Mouse (Mus musculus) heart, adult 8-10 months (tissue): ENCODE measurements around the gene Morn1. TPM values are rescaled to one million over a fixed set of nuclear protein-coding genes. Genes with fewer than 3 reads are reported as not detected.

Source experiments
- DNase-seq: peaks from one replicate; pipeline ENCODE4 v3.0.0; 2022; ENCODE audit warnings: low spot score
- total RNA-seq, 4 experiments: library from RNA; stranded (reverse); gene quantifications; 2 replicates each; pipeline ENCODE4 v1.2.4; 2022

The Morn1 gene
- total RNA-seq, 4 experiments from 2014 or later: 0.60 to 4.4 (median 1.8) TPM

DNA sequence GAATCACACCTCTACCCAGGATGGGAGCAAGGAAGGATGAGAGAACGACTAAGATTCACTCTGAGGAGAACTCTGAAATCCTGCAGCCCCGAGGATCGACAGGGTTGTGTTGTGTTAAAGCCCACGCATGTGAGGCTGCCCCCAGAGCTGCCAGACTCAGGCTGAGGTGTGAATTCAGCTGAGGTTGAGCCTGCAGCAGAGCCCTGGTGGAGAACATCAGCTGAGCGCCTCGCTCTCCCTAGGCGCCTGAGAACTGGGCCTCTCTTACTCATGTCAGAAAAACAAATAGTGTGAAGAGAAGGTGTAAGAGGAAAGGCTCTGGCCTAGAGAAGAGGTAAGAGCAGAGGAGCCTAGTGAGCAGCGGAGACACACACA lies 72.2 kb downstream of the Morn1 start:
- DNase-seq: no peak

DNA sequence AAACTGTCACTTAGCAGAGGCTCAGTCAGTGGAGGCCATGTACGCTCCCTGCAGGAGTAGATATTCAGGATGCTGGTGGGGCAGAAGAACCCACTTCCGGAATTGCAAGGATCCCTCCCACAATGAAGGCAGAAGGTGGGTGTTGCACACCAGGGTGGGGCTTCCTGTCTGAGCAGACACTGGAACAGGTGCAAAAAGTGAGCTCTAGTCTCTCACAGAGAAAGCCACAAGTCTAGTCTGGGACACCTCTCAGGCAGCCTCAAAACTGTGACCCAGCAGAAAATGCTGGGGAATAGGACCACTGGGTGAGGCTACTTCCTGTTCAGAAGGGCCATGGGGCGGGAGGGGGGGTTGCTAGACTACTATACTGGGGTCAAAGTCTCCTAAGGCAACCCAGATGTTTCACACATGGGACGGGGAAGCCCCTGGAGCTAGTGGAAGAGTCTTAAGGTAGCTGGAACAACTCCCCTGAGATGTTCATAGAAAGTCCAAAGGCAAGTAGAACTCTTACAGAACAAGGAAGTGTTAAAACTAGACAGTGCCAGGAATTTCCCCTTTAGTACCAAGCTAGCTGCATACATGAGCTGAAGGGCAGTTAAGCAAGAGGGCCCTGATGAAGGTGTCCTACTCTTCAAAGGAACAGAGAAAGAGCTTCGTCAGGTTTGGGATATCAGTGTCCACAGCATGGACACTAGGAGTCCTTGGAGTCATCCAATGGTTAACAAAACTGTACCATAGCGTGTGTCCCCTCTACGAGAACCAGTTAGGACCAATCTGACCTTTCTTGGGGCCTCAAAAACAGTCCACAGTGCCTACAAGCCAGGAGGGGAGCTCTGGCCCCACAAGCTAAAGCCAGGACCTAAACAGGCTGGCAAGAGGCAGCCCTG lies 76.3 kb downstream of the Morn1 start:
- DNase-seq: no peak

DNA sequence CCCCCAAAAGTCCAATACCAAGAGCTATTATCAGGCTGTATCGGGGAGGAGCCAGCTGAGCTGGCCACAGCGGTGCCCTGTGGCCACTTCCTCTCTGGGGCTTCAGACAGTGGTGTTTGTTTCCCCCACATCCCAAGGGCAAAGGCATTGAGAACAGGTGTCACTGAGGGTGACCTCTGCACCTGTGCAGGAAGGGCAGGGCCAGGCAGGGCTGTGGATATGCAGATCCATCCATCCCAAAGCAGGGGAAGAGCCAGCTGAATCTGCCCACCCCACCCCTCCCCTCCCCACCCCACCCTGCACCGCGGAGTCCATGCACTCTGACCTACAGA lies 76.9 kb downstream of the Morn1 start:
- no peak for DNase-seq

DNA sequence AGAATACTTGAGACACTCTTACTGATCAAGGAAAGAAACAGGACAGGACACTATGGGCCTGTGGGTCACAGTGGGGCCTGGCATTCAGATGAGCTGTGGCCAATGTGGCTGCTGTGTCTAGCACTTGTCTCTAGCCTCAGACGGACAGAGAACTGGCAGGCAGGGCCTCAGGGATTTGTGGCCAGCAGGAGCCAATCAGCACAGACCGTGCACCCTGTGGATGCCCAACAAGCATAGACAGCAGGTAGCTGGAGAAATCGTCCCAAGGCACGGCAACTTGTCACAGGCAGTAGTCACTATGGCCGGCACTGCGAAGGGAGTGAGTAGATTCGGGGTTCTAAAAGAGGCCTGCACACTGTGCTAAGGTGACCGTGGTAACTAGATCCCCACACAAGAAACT lies 77.3 kb downstream of the Morn1 start:
- DNase-seq: no peak

DNA sequence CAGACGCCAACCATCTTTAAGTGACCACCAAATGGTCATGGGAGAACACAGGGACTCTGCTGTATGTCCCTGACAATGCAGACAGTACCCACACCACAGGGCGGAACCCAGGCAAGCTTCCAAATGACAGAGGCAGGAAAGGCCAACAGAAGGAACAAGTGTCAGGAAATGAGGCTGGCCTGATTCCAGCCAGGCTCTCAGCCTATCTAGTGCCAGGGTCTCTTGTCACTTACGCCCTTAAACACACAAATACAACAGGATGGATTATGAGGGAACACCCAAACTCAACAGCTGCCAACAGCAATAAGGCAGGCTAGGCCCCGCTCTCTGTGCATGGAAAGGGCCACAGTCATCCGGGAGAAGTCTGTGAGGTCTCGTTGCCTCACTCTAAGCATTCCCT lies 78.2 kb downstream of the Morn1 start:
- DNase-seq: peak; percentile 86

DNA sequence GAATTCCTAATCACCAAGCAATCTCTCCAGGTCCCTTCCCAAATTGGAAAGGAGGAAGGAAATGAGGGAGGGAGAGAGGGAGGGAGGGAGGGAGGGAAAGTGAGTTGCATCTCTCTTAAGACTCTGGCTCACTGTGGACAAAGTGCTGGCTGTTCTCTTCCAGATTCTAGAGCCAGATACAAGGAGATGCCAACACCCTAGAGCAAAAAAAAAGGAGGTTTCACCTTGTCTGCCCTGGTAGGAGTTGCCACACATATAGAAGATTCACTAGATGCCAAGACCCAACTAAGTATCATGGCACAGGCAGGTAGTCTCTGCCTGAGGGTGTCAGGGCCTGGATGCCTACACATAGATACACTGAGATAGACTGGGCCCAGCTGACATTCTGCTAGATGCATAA lies 79.5 kb downstream of the Morn1 start:
- DNase-seq: no peak

DNA sequence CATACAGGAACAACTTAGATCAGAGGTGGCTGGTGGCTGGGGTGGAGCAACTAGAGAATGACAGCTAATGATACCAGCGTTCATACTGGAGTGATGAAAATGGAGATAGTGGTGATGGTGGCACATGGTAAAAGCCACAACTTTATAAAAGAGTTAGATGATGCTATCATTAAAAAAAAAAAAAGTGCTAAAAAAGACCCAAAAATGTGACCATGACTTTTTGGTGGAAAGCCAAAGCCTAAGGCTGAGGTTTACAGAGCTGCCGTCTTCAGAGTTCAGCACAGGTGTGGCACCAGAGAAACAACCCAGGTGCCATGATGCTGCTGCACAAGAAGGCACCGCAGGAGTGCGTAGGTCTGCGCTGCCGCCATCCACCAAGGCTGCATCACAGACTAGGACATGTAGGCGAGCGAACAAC lies 82.5 kb downstream of the Morn1 start:
- DNase-seq: no peak

DNA sequence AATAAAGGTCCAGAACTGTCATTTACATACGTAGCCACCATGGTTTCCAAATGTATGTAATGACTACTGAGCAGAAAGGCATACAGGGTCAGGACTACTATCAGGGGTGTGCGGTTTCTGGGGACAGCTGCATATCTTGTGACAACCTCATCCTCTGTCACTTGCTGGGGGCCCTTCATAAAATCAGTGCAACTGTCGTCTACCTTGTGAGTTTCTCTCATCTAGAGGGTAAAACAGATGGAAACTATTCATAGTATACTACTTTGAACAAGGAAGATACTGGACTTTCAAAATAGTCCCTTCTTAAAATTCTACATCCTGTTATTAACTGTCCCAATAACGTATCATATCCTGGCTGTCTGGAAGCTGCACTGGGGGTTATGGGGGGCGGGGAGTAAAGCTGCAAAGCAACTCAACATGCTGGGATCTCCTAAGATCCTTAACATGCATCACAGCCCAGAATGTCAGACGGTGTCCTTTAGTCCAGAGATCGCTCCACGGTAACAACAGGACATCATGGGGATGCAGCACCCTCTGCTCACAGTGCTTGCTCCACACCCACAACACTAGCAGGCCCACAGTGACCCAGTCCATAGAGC lies 84.3 kb downstream of the Morn1 start:
- DNase-seq: no peak

DNA sequence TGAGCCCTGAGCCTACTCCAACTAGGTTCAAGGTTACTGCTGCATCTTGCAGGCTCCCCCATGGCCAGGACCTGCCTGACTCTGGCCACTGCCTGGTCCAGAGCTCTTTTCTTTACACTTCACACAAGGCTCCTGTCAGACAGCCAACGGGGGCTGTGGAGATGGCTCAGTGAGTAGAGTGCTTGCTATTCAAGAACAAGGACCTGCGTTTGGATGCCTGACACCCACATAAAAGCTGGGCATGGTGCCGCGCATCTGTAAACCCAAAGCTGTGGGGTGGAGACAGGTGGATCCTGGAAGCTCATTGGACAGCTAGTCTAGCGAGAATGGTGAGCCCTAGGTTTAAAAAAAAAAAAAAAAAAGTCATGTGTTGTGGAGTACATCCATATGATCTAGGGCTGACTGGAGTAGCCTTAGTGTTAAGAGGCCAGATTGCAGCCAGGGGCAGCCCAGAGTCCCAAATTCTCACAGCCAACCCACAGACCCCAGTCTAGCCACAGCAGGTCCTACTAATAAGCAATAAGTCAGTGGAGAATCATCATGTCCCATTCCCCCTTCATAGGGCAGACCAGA lies 85.7 kb downstream of the Morn1 start:
- DNase-seq: no peak

DNA sequence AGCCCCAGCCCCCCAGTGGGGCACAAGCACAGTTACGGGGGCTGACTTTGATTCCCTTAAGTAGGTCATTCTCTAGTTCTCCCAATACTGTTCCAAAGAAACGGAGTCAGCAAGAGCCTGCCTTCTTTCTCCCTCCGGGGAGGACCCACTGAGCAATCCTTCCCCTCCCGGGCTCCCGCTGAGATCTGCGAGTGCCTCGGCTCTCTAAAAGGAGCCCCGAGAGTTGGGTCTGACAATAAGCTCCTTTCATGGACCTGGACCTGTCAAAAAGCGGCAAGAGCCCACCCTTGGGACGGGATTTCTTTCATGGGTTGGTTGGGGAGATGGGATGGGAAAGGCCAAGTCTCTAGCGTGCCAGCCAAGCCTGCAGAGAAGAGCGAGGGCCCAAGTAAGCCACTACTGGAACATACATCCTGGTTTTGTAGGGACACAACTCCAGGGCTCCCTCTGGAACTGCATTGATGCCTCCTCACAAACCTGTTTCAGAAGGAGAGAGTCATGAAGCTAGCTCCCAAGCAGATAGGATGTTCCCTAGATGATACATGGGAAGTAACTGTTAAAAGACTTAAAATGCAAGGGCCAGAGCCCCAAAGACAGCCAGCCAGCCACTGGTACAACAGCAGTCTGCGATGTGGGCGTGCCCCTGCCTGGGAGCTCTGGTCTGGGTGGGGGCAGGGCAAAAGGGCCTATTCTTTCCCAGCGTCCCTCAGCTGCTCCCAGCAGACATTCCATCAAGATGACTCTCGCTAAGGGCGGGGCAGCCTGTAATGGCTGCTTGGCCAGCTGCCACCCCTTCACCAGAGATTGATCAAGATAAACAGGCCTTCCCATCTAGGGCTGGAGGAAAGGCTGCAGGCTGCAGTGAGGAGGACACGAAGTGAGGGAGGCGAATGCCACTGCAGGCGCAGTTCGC lies 86.8 kb downstream of the Morn1 start:
- peak; percentile 91 for DNase-seq

DNA sequence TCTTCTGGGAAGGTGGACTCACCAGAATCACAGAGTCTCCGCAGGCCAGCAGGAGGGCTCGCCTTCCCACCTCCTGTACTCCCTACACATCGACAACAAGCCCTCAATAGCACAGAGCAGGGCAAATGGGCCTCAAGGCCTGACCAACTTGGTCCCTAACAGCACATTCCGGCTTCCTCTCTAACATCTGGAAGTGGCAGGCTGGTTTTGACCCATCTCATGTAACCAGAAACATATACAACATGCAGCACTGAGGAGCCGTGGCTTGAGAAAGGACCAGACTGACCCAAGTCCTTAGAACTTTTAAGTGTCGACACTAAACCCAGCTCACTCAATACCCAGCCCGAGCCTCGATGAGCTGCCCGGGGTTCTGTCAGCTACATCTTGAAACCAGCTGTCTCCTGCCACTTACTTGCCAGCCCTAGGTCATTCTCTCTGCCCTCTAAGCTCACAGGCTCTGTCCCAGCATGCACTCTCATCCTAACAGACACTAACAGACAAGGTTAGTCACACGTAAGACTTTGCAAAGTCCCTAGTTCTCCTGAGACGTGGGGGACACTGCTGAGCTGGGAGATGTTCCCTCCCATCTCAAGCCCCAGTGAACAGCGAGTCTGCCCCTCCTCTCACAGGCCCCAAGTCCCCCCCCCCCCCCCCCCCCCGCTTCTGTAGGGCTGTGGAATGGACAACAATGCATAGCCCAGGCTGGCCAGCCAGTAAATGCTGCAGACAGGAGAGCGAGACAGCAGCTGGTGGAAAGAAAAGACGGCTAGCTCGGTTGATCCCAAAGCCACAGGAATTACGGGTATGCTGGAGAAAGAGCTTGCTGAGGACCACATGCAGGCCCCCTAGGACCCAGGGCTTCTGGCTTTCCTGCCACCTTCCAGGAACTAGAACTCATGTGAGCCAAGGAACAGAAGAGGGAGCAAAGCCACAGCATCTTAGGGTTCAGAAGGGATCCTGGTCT lies 87.7 kb downstream of the Morn1 start:
- DNase-seq: no peak

DNA sequence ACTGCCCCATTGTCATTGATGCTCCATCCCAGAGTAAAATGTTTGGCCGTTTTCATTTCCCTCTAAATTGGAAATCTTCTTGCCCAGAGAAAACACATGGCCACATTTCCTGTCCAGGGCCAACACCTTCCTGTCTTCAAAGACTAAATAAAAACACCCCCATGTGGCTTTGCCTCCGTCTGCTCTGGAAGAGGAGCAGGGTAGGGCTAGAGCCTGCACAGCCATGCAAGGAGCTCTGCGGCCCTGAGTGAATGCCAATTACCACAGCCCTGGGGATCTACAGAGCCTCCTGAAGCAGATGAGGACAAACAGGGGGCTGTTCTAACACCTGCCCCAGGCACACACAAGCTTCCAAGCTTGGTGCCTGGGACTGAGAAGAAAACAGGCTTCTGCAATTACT lies 89.8 kb downstream of the Morn1 start:
- DNase-seq: no peak

DNA sequence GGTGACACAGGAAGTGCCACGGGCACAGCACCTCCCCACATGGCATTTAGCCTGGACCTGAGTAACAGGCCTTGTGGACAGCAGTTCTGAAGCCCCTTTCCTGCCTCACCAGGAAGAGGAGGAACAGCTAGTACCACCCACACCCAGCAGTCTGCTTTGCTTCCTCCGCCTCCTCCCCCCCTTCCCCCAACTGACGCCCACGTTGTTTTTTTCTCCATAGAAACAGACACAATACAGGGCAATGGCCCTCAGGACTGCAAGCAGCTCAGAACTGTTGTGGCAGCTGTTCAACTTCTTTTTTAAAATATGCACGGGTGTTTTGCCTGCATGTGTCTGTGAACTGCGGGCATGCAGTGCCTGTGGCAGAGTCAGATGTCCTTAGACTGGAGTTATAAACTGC lies 91.9 kb downstream of the Morn1 start:
- peak; percentile 87 for DNase-seq

DNA sequence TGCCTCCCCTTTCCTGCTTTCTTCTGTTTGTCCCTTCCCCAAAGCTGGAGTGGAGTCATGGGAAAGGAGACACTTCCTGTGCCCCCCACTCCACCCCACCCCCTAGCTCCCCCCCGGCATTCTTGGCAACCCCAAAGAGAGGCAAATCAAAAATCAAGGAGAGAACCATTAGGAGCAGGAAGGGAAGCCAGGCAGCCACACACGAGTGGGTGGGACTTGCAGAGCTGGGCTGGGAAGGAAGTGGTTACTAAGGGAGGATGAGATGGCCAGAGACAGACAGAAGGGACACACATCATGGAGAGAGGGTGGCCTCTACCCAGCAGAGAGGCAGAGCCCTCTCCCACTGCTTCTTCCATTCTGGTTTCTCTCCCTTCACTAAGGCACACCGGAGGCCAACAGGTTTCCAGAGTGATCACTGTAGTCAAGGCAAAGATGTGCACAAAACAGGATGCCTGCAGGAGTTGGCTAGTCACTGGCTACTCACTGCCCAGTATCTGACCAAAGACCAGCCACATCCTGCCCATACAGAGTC lies 92.7 kb downstream of the Morn1 start:
- DNase-seq: peak; percentile 60

DNA sequence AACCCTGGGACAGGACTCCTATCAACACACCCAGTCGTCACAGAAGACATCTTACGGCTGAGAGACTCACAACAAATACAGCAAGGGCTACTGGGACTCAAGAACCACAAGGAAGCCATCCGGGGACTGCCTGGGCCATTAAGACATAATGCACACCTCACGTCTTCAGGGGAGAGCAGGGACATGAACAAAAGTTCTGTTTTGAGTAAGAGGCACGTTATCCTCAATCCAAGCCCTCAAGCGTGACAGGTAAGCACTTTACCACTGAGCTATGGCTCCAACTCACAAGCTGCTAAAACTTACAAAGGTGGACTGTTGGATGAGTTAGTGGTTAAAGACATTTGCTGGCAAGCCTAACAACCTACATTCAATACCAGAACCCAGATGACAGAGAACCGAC lies 96.8 kb downstream of the Morn1 start:
- DNase-seq: no peak

DNA sequence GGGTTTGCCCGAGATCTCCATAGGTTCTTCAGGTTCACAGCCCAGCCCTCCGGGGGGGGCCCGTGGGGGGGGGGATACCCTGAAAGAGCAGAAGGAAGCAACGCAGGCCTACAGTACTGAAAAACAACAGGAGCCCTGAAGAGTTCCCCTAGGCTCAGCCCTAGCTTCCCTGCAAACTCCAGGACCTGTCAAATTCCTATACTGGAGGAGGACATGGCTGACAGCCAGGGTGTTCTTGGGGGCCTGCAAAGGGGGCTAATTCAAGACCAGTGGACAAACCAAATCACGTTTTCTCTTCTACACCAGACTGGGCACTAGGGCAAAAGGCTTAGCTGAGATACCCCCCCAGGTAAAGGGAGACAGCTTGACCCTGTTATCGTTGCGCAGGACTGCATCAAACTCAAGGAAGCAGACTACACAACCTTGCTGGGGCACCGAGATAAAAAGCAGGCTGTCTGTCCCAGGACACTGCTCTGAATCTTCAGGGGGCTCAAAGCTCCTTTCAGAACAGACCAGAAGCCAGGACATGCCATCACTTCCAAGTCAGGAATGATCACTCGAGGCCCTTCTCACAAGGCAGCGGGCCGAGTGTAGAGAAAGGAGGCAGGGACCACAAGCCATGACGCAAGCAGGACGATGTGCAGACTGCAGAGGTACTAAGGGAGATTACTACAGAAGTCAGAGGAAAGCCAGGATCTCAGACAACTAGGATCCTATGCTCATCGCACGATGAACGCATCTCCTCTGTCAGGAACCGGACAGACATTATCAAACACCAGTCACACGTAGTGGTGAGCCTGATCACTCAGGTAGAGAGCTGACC lies 98.1 kb downstream of the Morn1 start:
- DNase-seq: no peak

DNA sequence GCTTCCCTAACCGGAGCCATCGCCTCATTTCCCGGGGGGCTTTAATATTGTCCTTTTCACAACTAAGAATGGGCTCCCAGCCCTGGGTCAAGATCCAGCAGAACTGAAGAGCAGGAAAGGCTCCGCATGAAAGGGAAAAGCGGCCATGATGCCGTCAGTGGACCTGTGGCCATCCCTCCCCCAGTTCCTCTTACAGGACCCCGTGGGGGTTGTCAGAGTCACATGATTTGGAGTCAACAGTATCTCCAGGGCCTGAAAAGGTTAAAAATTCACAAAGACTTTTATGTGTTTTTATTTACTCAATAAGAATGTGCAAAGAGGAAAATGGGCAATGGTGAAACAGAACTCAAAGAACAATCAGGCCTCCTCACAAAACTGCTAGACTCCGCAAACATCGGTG lies 99.5 kb downstream of the Morn1 start:
- DNase-seq: no peak

DNA sequence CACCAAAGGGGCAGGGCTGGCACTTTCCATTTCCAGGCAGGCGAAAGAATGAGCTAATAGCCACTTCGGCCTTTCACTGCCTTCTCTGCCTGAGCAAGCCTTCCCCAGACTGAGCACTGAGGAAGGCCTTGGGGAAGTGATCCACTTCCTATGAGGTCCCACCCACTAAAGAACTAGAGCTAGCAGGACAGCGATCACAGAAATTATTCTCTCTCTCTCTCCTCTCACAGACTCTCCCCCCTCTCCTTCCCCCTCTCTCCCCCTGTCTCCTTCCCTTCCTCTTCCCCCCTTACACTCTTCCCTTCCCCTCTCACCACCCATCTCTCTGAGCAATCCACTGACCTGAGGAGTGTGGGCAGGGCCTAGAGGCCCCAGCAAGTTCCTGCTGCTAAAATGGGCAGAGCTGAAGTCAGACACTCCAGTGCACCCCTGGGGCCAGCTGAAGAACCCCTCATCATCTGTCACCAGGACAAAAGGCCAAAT lies 100.9 kb downstream of the Morn1 start:
- DNase-seq: peak; percentile 71

DNA sequence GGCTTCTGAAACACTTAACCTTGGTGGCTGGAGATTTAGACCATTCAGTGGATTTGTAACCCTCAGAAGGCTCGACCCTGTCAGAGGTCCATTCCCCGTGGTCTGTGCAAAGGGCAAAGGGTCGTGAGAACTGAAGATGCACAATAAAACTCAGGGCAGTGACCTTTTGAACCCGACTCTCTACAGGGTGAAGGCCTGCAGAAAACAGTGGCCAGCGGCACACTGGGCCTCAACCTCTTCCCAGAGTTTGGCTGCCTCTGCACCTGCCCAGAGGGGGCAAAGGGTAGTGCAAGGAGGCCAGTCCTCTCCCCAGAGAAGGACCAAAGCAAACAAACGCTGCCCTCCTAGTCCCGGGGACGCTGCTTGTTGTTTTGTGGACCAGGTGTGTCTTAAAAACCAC lies 102.0 kb downstream of the Morn1 start:
- DNase-seq: no peak

DNA sequence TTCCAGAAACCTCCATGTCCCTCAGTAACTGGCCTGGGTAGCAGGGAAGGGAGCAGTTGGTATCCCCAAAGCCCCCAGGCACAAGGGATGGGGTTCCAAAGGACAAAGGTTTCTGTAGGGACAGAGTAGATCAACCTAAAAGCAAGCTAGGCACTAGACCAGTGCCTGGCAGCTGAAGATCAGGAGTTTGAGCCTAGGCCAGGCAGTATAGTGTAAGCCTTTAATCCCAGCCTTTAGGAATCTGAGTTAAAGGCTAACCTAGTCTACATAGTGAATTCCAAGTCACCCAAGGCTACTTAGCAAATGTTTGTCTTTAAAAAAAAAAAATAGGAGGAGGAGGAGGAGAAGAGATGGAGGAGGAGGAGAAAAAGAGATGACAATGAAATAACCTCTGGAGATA lies 102.4 kb downstream of the Morn1 start:
- no peak for DNase-seq
